Mouse (Mus musculus) left cerebral cortex, adult 9 months (tissue): ENCODE measurements around the gene AI413582.

Experiments
- DNase-seq, 2 experiments: peaks; one replicate each; pipeline ENCODE4 v3.0.0; 2022; ENCODE audit warnings: low spot score in 2 of 2

Gene AI413582

GRCm38 (mm10) chr17:27518700-27519595 is 46.6 kb downstream of the AI413582 start:
- DNase-seq: no peak

GRCm38 (mm10) chr17:27518296-27518695 is 47.3 kb downstream of the AI413582 start:
- no peak for DNase-seq

- no peak for DNase-seq
These were observed 51.4 kb downstream of the AI413582 start for GRCm38 (mm10) chr17:27513916-27514762.
